Mouse (Mus musculus): ENCODE results near the gene Ypel4. TPM values are rescaled to one million over a fixed set of nuclear protein-coding genes. Genes with fewer than 3 reads are reported as not detected.
A peak's percentile ranks its signal among the peaks of the same experiment; 100 is the strongest.
"Not testable (repeated sequence)": the region's sequence is repeated elsewhere in the genome, so short reads cannot be mapped to it uniquely, and the experiment has no call there.

The Ypel4 gene
- total RNA-seq, 1 experiment, result 0.89 TPM

DNA sequence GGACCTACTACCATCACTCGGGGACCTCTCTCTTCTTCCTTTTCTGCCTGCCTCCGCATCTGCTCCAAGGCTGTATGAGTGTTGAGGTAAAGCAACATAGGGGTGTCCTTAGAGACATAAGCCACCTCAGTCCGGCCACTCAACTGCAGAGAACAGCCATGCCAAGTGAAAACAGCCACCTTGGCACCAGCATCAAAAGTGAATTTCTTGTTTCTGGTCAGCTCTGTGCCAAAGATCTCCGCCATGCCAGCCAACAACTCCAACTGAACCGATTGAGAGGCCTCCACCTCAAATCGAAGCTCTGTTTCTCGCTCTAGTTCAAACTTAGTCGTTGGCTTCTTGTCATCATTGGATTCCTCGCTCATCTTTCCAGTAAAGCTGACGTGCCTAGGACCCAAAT, 8.1 kb upstream of the Ypel4 start:
- TF ChIP-seq ZNF384 (IDR thresholded peaks at IDR 0.05; ENCODE audit: low read depth, low read length) (no peak), HCFC1 (IDR thresholded peaks at IDR 0.05; ENCODE audit: borderline replicate concordance, insufficient read depth, low read length) (no peak), MAFK (IDR thresholded peaks at IDR 0.05; ENCODE audit: insufficient read depth, low read depth, low read length) (no peak), ZC3H11A (IDR thresholded peaks at IDR 0.05; ENCODE audit: borderline replicate concordance, low read depth, low read length) (no peak), CHD2 (IDR thresholded peaks at IDR 0.05; ENCODE audit: low read depth, low read length) (no peak)
- Histone ChIP-seq H3K27ac (ENCODE audit: insufficient read depth, low read depth, low read length, poor library complexity, severe bottlenecking) (no peak overlapping the region), H3K4me3 (ENCODE audit: insufficient read depth in 1 of 2, low read depth in 1 of 2, low read length in 2 of 2, poor library complexity in 1 of 2, severe bottlenecking in 1 of 2) (peak overlapping the region in 1 of 2 experiments; percentile 87; a peak in 3 of 4 replicates), H3K9ac (ENCODE audit: insufficient read depth, low read depth, low read length, poor library complexity, severe bottlenecking) (peak overlapping the region; percentile 16; the same call in 1 of the 2 replicates), H3K36me3 (ENCODE audit: control insufficient read depth, insufficient read depth, low read length, poor library complexity, severe bottlenecking) (peaks cover 13% of the 10 kb centered on the region), H3K9me3 (ENCODE audit: control insufficient read depth, insufficient read depth, low read depth, low read length) (no peaks in the 10 kb centered on the region), H3K4me1 (ENCODE audit: control insufficient read depth in 2 of 2, insufficient read depth in 2 of 2, low read length in 2 of 2, poor library complexity in 1 of 2) (peaks cover 3 to 4% of the 10 kb centered on the region in 2 experiments; a peak in 2 of 4 replicates)
- no peak for DNase-seq (ENCODE audit: low read depth, low spot score)
- in situ Hi-C loops (cut with MboI; ENCODE audit: low sequenced_read_pairs in 2 of 2, unreplicated experiment in 2 of 2), result no loop called here

DNA sequence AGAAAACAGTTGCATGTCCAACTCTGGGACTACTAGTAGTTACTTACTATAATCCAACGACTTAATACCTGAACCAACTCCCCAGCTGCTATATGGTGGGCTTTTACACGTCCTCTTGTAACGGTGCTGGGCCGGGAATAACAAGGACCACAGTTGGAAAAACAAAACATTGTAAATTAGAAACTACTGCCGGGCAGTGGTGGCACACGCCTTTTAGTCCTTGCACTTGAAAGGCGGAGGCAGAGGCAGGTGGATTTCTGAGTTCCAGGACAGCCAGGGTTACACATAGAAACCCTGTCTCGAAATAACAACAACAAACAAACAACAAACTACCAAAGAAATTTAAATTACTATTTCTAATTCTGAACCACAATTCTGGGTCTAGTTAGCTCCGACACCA, 7.1 kb upstream of the Ypel4 start:
- peak overlapping the region; percentile 68 for H3K9ac ChIP-seq (ENCODE audit: insufficient read depth, low read depth, low read length, poor library complexity, severe bottlenecking)
- in situ Hi-C loops (cut with MboI; ENCODE audit: low sequenced_read_pairs in 2 of 2, unreplicated experiment in 2 of 2), result no loop called here
- H3K36me3 ChIP-seq (ENCODE audit: control insufficient read depth, insufficient read depth, low read length, poor library complexity, severe bottlenecking), result peaks cover 13% of the 10 kb centered on the region
- no peaks in the 10 kb centered on the region for H3K9me3 ChIP-seq (ENCODE audit: control insufficient read depth, insufficient read depth, low read depth, low read length)
- no peak for TF ChIP-seq ZC3H11A (IDR thresholded peaks at IDR 0.05; ENCODE audit: borderline replicate concordance, low read depth, low read length)
- no peak for TF ChIP-seq MAFK (IDR thresholded peaks at IDR 0.05; ENCODE audit: insufficient read depth, low read depth, low read length)
- TF ChIP-seq HCFC1 (IDR thresholded peaks at IDR 0.05; ENCODE audit: borderline replicate concordance, insufficient read depth, low read length), result no peak
- no peak for TF ChIP-seq CHD2 (IDR thresholded peaks at IDR 0.05; ENCODE audit: low read depth, low read length)
- no peak for TF ChIP-seq ZNF384 (IDR thresholded peaks at IDR 0.05; ENCODE audit: low read depth, low read length)
- peak overlapping the region; percentile 72 to 87 for H3K4me3 ChIP-seq (ENCODE audit: insufficient read depth in 1 of 2, low read depth in 1 of 2, low read length in 2 of 2, poor library complexity in 1 of 2, severe bottlenecking in 1 of 2)
- peaks cover 3 to 4% of the 10 kb centered on the region in 2 experiments; a peak in 2 of 4 replicates for H3K4me1 ChIP-seq (ENCODE audit: control insufficient read depth in 2 of 2, insufficient read depth in 2 of 2, low read length in 2 of 2, poor library complexity in 1 of 2)
- H3K27ac ChIP-seq (ENCODE audit: insufficient read depth, low read depth, low read length, poor library complexity, severe bottlenecking), result no peak overlapping the region
- no peak for DNase-seq (ENCODE audit: low read depth, low spot score)

DNA sequence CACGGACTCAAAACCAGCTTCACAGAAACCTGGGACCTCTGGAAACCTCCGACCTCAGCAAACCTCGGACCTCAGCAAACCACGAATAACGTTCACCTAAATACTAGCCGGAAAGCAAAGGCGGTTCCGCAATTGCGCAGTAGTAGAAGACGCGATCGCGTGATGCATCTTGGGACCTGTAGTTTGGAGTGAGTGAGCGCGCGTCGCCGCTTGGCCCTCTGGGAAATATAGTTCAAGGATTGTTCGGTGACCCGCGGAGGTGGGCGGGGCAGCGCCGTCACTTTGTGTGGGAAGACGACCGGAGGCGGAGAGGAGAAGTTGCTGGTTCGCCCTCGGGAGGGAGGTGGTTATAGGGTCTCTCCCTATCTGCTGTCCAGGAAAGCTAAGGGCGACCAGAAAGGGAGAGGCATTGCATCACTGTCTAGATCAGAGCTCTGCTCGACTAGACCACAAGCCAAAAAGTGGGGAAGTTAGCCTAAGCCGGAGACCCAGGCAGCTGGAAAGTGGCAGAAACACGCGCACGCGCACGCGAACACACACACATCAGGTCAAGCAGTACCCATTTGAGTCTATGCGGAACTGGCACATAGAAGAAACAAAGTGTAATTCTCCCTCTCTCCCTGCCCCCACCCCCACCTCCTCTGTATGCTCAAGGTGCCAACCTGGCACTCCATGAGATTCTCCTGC, 6.5 kb upstream of the Ypel4 start, which contains the start of gene Clp1:
Gene Clp1 (minus strand): TSS at position 179 of the 687 bp plus-strand sequence.
- peaks cover 3 to 4% of the 10 kb centered on the region in 2 experiments; a peak in 2 of 4 replicates for H3K4me1 ChIP-seq (ENCODE audit: control insufficient read depth in 2 of 2, insufficient read depth in 2 of 2, low read length in 2 of 2, poor library complexity in 1 of 2)
- H3K4me3 ChIP-seq (ENCODE audit: insufficient read depth in 1 of 2, low read depth in 1 of 2, low read length in 2 of 2, poor library complexity in 1 of 2, severe bottlenecking in 1 of 2), result peak within 1 kb of the TSS; percentile 72 to 87
- peak within 1 kb of the TSS; percentile 68 for H3K9ac ChIP-seq (ENCODE audit: insufficient read depth, low read depth, low read length, poor library complexity, severe bottlenecking)
- peak; percentile 99 for DNase-seq (ENCODE audit: low read depth, low spot score)
- no peaks in the 10 kb centered on the region for H3K9me3 ChIP-seq (ENCODE audit: control insufficient read depth, insufficient read depth, low read depth, low read length)
- peak; percentile 65; the same call in 1 of the 2 replicates for TF ChIP-seq MAFK (IDR thresholded peaks at IDR 0.05; ENCODE audit: insufficient read depth, low read depth, low read length)
- peak; percentile 98 for TF ChIP-seq HCFC1 (IDR thresholded peaks at IDR 0.05; ENCODE audit: borderline replicate concordance, insufficient read depth, low read length)
- no peak for TF ChIP-seq ZNF384 (IDR thresholded peaks at IDR 0.05; ENCODE audit: low read depth, low read length)
- peaks cover 13% of the 10 kb centered on the region for H3K36me3 ChIP-seq (ENCODE audit: control insufficient read depth, insufficient read depth, low read length, poor library complexity, severe bottlenecking)
- no peak within 1 kb of the TSS for H3K27ac ChIP-seq (ENCODE audit: insufficient read depth, low read depth, low read length, poor library complexity, severe bottlenecking)
- in situ Hi-C loops (cut with MboI; ENCODE audit: low sequenced_read_pairs in 2 of 2, unreplicated experiment in 2 of 2), result no loop called here

DNA sequence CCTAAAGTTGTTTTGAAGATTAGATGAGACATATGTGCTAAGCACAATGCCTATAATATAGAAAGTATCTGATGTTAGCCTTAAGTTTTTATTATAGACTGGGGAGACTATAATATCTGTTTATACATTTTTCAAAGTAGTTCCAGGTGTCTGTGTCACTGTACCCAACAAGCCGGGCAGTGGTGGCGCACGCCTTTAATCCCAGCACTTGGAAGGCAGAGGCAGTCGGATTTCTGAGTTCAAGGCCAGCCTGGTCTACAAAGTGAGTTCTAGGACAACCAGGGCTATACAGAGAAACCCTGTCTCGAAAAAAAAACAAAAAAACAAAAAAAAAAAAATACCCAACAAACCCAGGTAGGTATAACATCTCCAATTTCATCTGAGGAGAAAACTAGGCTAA, 5.7 kb upstream of the Ypel4 start:
- H3K9me3 ChIP-seq (ENCODE audit: control insufficient read depth, insufficient read depth, low read depth, low read length); DNase-seq (ENCODE audit: low read depth, low spot score); H3K9ac ChIP-seq (ENCODE audit: insufficient read depth, low read depth, low read length, poor library complexity, severe bottlenecking); H3K4me1 ChIP-seq (ENCODE audit: control insufficient read depth in 2 of 2, insufficient read depth in 2 of 2, low read length in 2 of 2, poor library complexity in 1 of 2); in situ Hi-C loops (cut with MboI; ENCODE audit: low sequenced_read_pairs in 2 of 2, unreplicated experiment in 2 of 2); H3K27ac ChIP-seq (ENCODE audit: insufficient read depth, low read depth, low read length, poor library complexity, severe bottlenecking): not testable (repeated sequence)
- Histone ChIP-seq H3K4me3 (ENCODE audit: insufficient read depth in 1 of 2, low read depth in 1 of 2, low read length in 2 of 2, poor library complexity in 1 of 2, severe bottlenecking in 1 of 2) (0 out of 4 replicates have a peak overlapping the region, but pooled peaks of 1 of the 2 experiments have one; percentile 87), H3K36me3 (ENCODE audit: control insufficient read depth, insufficient read depth, low read length, poor library complexity, severe bottlenecking) (peaks cover 13% of the 10 kb centered on the region)

DNA sequence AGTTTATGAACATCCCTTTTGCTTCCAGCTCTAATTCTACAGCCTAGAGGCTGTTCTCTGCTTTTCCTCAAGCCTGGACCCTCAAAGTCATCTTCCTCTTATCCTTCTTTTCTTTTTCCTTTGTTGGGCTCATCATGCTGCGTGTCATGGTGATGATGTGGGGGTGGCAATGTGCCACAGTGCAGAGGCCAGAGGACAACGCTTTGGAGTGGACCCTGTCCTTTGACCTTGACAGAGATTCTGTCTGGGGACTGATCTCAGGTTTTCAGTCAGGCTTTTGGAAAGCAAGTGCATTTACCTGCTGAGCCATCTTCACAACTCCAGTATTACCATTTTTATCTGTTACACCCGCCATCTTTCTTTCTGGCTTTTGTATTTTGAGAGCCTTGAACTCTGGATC, 2.7 kb upstream of the Ypel4 start:
- no peak for DNase-seq (ENCODE audit: low read depth, low spot score)
- Histone ChIP-seq H3K27ac (ENCODE audit: insufficient read depth, low read depth, low read length, poor library complexity, severe bottlenecking) (no peak overlapping the region), H3K4me1 (ENCODE audit: control insufficient read depth in 2 of 2, insufficient read depth in 2 of 2, low read length in 2 of 2, poor library complexity in 1 of 2) (peaks cover 3 to 15% of the 10 kb centered on the region in 2 experiments; a peak in 2 of 4 replicates), H3K4me3 (ENCODE audit: insufficient read depth in 1 of 2, low read depth in 1 of 2, low read length in 2 of 2, poor library complexity in 1 of 2, severe bottlenecking in 1 of 2) (no peak overlapping the region), H3K9ac (ENCODE audit: insufficient read depth, low read depth, low read length, poor library complexity, severe bottlenecking) (no peak overlapping the region), H3K9me3 (ENCODE audit: control insufficient read depth, insufficient read depth, low read depth, low read length) (no peaks in the 10 kb centered on the region), H3K36me3 (ENCODE audit: control insufficient read depth, insufficient read depth, low read length, poor library complexity, severe bottlenecking) (no peaks in the 10 kb centered on the region)
- TF ChIP-seq HCFC1 (IDR thresholded peaks at IDR 0.05; ENCODE audit: borderline replicate concordance, insufficient read depth, low read length) (no peak), ZNF384 (IDR thresholded peaks at IDR 0.05; ENCODE audit: low read depth, low read length) (no peak), ZC3H11A (IDR thresholded peaks at IDR 0.05; ENCODE audit: borderline replicate concordance, low read depth, low read length) (no peak), MAFK (IDR thresholded peaks at IDR 0.05; ENCODE audit: insufficient read depth, low read depth, low read length) (no peak), CHD2 (IDR thresholded peaks at IDR 0.05; ENCODE audit: low read depth, low read length) (no peak)
- in situ Hi-C loops (cut with MboI; ENCODE audit: low sequenced_read_pairs in 2 of 2, unreplicated experiment in 2 of 2), result no loop called here

Data from ES-E14 (cell line).